In the genomic region with DNA sequence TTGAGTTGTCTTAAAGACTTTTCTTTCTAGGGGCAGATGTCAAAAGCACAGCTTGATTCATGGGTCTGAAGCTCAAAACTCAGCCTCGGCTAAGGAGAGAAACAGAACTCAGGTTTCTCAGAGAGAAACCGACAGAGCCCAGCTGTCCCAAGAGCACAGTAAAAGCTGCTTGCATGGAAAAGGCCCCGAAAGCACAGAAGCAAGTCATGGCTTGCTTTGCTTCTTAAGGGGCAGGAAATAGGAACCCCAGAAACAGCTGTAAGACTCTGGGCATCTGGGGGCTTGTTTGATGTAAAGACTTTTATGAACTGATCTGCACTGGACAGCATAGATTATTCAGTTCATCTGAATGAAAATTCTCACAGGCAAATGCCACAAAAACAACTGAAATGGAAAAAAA, we compare ENCODE assay signal across 23 mouse cellular contexts. TPM values are rescaled to one million over a fixed set of nuclear protein-coding genes. Genes with fewer than 3 reads are reported as not detected.
DNase-seq lines count a peak whose midpoint lies in the region; ATAC-seq and TF ChIP-seq lines count a peak whose summit lies in the region.
"Had no signal": no experiment of that assay in that cellular context is flagged by ENCODE, and none has a peak within 500 bp of the region (broad histone marks: within the 10 kb centered on the region; RNA-seq: fewer than 3 reads in every experiment).

No protein-coding gene starts in this region.

- in situ Hi-C loops in CH12.LX (cut with MboI; ENCODE audit: low pct_ligation_motif_present, low pct_unique_long_range_greater_than_20kb, low sequenced_read_pairs), result no loop called here

- no peaks in the 10 kb centered on the region for H3K79me2 ChIP-seq in CH12.LX (replicated peaks; ENCODE audit: control insufficient read depth, extremely low read depth, insufficient read depth, poor library complexity, severe bottlenecking)

- H3K27ac ChIP-seq in CH12.LX (ENCODE audit: insufficient read depth, low read depth), result no peak overlapping the region
- peak overlapping the region; percentile 70; the same call in 1 of the 2 replicates for H3K27ac ChIP-seq in limb, embryonic 12.5 days
- no peak overlapping the region for H3K27ac ChIP-seq in limb, embryonic 14.5 days (replicated peaks; ENCODE audit: low read depth, low read length)
- no peak overlapping the region for H3K27ac ChIP-seq in forebrain, embryonic 11.5 days (ENCODE audit: low read depth, low read length)
- H3K27ac ChIP-seq: embryonic facial prominence, embryonic 10.5 days; embryonic facial prominence, embryonic 12.5 days; forebrain, embryonic 12.5 days had no signal

- peak; percentile 12 for DNase-seq in CH12.LX (ENCODE audit: extremely low read depth)
- peak; percentile 53 for DNase-seq in limb, embryonic 14.5 days (ENCODE audit: low spot score)
- DNase-seq in thymus, postnatal 14 days, result no peak
- no peak for DNase-seq in forebrain, embryonic 11.5 days (ENCODE audit: low spot score)
- DNase-seq: adrenal gland, adult 8-10 months; adrenal gland, postnatal 14 days; adrenal gland, postnatal 36 days; cerebellum, adult 11-12 months; cerebellum, adult 2 months; cerebellum, adult 9-10 months; cerebellum, postnatal 10 days; cerebellum, postnatal 36 days had no signal

- no peak overlapping the region for H3K4me3 ChIP-seq in CH12.LX (replicated peaks in 1 of 3; ENCODE audit: low read depth in 2 of 3, low read length in 2 of 3, poor library complexity in 1 of 3)
- H3K4me3 ChIP-seq in limb, embryonic 12.5 days (replicated peaks), result no peak overlapping the region
- no peak overlapping the region for H3K4me3 ChIP-seq in limb, embryonic 14.5 days (replicated peaks; ENCODE audit: low read length)
- H3K4me3 ChIP-seq in forebrain, embryonic 11.5 days (ENCODE audit: low read depth, low read length), result no peak overlapping the region
- H3K4me3 ChIP-seq: embryonic facial prominence, embryonic 10.5 days; embryonic facial prominence, embryonic 12.5 days; forebrain, embryonic 12.5 days had no signal

- no peak for ATAC-seq in limb, embryonic 12.5 days (ENCODE audit: insufficient number of reproducible peaks, insufficient read depth, low FRiP score, low TSS enrichment, low read depth)
- ATAC-seq in limb, embryonic 14.5 days (ENCODE audit: low FRiP score, low read depth), result peak; percentile 44; the same call in 1 of the 2 replicates
- no peak for ATAC-seq in forebrain, embryonic 11.5 days (replicated peaks; ENCODE audit: low FRiP score)
- no peak for ATAC-seq in inflammation-experienced regulatory T-cells, adult 6 months
- ATAC-seq: activated CD4-positive, CD25-positive, alpha-beta regulatory T cell, adult 4 months; forebrain, embryonic 14.5 days; forebrain, embryonic 16.5 days; Patski had no signal

- TF ChIP-seq RAD21 in CH12.LX (IDR thresholded peaks at IDR 0.05; ENCODE audit: low read depth, low read length), result no peak

- no peak for TF ChIP-seq POLR2A in CH12.LX (IDR thresholded peaks at IDR 0.05; ENCODE audit: low read depth, low read length)
- no peak for TF ChIP-seq POLR2A in limb, embryonic 14.5 days (IDR thresholded peaks at IDR 0.05; ENCODE audit: borderline replicate concordance, extremely low read depth, insufficient read depth, insufficient read length)

- H3K4me1 ChIP-seq in CH12.LX (ENCODE audit: control insufficient read depth in 1 of 2, insufficient read depth in 2 of 2), result peaks cover 9 to 11% of the 10 kb centered on the region in 2 experiments; a peak in 3 of 4 replicates
- H3K4me1 ChIP-seq in limb, embryonic 12.5 days (replicated peaks), result peaks cover 16% of the 10 kb centered on the region
- peaks cover 16% of the 10 kb centered on the region; the same call in 1 of the 2 replicates for H3K4me1 ChIP-seq in limb, embryonic 14.5 days (ENCODE audit: control insufficient read depth, insufficient read depth, low read length)
- no peaks in the 10 kb centered on the region; the same call in 1 of the 2 replicates for H3K4me1 ChIP-seq in forebrain, embryonic 11.5 days (replicated peaks; ENCODE audit: control insufficient read depth, insufficient read depth, low read length)
- H3K4me1 ChIP-seq: embryonic facial prominence, embryonic 12.5 days had no signal

- no peak for TF ChIP-seq CTCF in CH12.LX (conservative IDR thresholded peaks at IDR 0.05 in 1 of 2, IDR thresholded peaks at IDR 0.05 in 1 of 2; ENCODE audit: low read depth in 2 of 2, low read length in 2 of 2)

- no peak overlapping the region for H3K4me2 ChIP-seq in CH12.LX (ENCODE audit: insufficient read depth, low read depth, poor library complexity, severe bottlenecking)
- no peak overlapping the region for H3K4me2 ChIP-seq in limb, embryonic 12.5 days
- H3K4me2 ChIP-seq in limb, embryonic 14.5 days (replicated peaks; ENCODE audit: low read depth, low read length, severe bottlenecking), result no peak overlapping the region
- no peak overlapping the region for H3K4me2 ChIP-seq in forebrain, embryonic 11.5 days (ENCODE audit: low read depth, low read length, severe bottlenecking)
- H3K4me2 ChIP-seq: embryonic facial prominence, embryonic 12.5 days; forebrain, embryonic 12.5 days had no signal

- no peaks in the 10 kb centered on the region for H3K36me3 ChIP-seq in CH12.LX (replicated peaks in 1 of 2; ENCODE audit: control insufficient read depth in 1 of 2, insufficient read depth in 1 of 2, low read length in 1 of 2)
- no peaks in the 10 kb centered on the region for H3K36me3 ChIP-seq in limb, embryonic 12.5 days
- no peaks in the 10 kb centered on the region for H3K36me3 ChIP-seq in limb, embryonic 14.5 days (ENCODE audit: control insufficient read depth, insufficient read depth, low read length)
- H3K36me3 ChIP-seq in forebrain, embryonic 11.5 days (ENCODE audit: control insufficient read depth, insufficient read depth, low read length), result no peaks in the 10 kb centered on the region
- H3K36me3 ChIP-seq: embryonic facial prominence, embryonic 10.5 days; embryonic facial prominence, embryonic 12.5 days; forebrain, embryonic 12.5 days; G1E had no signal

- dilution Hi-C loops in CH12.LX (cut with MboI; ENCODE audit: extremely low pct_ligation_motif_present, extremely low pct_unique_long_range_greater_than_20kb, low sequenced_read_pairs), result no loop called here

- H3K9ac ChIP-seq in CH12.LX (ENCODE audit: insufficient read depth, low read depth), result no peak overlapping the region
- peak overlapping the region; percentile 31; the same call in 1 of the 2 replicates for H3K9ac ChIP-seq in limb, embryonic 12.5 days (replicated peaks)
- no peak overlapping the region for H3K9ac ChIP-seq in limb, embryonic 14.5 days (ENCODE audit: low read depth, low read length, severe bottlenecking)
- H3K9ac ChIP-seq in forebrain, embryonic 11.5 days (ENCODE audit: low read length), result no peak overlapping the region
- H3K9ac ChIP-seq: embryonic facial prominence, embryonic 12.5 days; forebrain, embryonic 12.5 days had no signal

- H3K9me3 ChIP-seq in CH12.LX (replicated peaks; ENCODE audit: low read length), result no peaks in the 10 kb centered on the region
- no peaks in the 10 kb centered on the region for H3K9me3 ChIP-seq in limb, embryonic 12.5 days
- no peaks in the 10 kb centered on the region for H3K9me3 ChIP-seq in limb, embryonic 14.5 days (ENCODE audit: control insufficient read depth, low read length)
- H3K9me3 ChIP-seq in forebrain, embryonic 11.5 days (ENCODE audit: control insufficient read depth, low read length), result no peaks in the 10 kb centered on the region
- H3K9me3 ChIP-seq: embryonic facial prominence, embryonic 10.5 days; embryonic facial prominence, embryonic 12.5 days; forebrain, embryonic 12.5 days; G1E had no signal

- peak; percentile 76 for TF ChIP-seq EP300 in CH12.LX (IDR thresholded peaks at IDR 0.05; ENCODE audit: low read length)

- no peaks in the 10 kb centered on the region for H3K27me3 ChIP-seq in CH12.LX (replicated peaks)
- H3K27me3 ChIP-seq in limb, embryonic 12.5 days, result no peaks in the 10 kb centered on the region
- no peaks in the 10 kb centered on the region for H3K27me3 ChIP-seq in limb, embryonic 14.5 days (ENCODE audit: control insufficient read depth, insufficient read depth, low read length)
- no peaks in the 10 kb centered on the region for H3K27me3 ChIP-seq in forebrain, embryonic 11.5 days (ENCODE audit: control insufficient read depth, insufficient read depth, low read length)
- H3K27me3 ChIP-seq: forebrain, embryonic 12.5 days had no signal

- WGBS in limb, embryonic 12.5 days, result 11% methylated on average over 3 of the region's 3 CpGs
- WGBS in limb, embryonic 14.5 days, result 8% methylated on average over 3 of the region's 3 CpGs
- 81% methylated on average over 3 of the region's 3 CpGs for WGBS in forebrain, embryonic 11.5 days

TF ChIP-seq in CH12.LX, 34 proteins besides CTCF, POLR2A, EP300 and RAD21:
- no peak for TF ChIP-seq ELF1 (IDR thresholded peaks at IDR 0.05; ENCODE audit: low read depth, low read length)
- peak; percentile 67; the same call in 1 of the 2 replicates for TF ChIP-seq RCOR1 (conservative IDR thresholded peaks at IDR 0.05; ENCODE audit: low read depth, low read length)
- TF ChIP-seq ZKSCAN1 (IDR thresholded peaks at IDR 0.05; ENCODE audit: borderline replicate concordance, low read depth, low read length), result no peak
- no peak for TF ChIP-seq CHD2 (IDR thresholded peaks at IDR 0.05; ENCODE audit: low read length)
- TF ChIP-seq MXI1 (IDR thresholded peaks at IDR 0.05; ENCODE audit: low read depth, low read length), result no peak
- no peak for TF ChIP-seq MAX (IDR thresholded peaks at IDR 0.05; ENCODE audit: low read length)
- TF ChIP-seq TCF12 (IDR thresholded peaks at IDR 0.05; ENCODE audit: low read depth, low read length), result peak; percentile 45; the same call in 1 of the 2 replicates

RNA-seq across cellular contexts. Expression of a gene that starts 53.1 kb away (rescaled TPM):
- total RNA-seq in CH12.LX (2012; rRNA removed), result 0.38 and 0.55 TPM in 2 replicates
- 0.60 and 0.85 TPM in 2 replicates for total RNA-seq in CH12.LX (2014; rRNA removed)
- 0.87 and 1.1 TPM in 2 replicates for polyA plus RNA-seq in CH12.LX (2012; ENCODE audit: insufficient read length, low read depth)
- polyA plus RNA-seq in limb, embryonic 12.5 days (2016; fragmentation: Nextera tagmentation; extraction: Ambion mirVana), result 6.7 and 7.3 TPM in 2 replicates
- 1.5 TPM in 2 replicates for polyA plus RNA-seq in limb, embryonic 14.5 days (2012; rRNA removed)
- 3.0 and 4.2 TPM in 2 replicates for polyA plus RNA-seq in limb, embryonic 14.5 days (2014; fragmentation: Nextera tagmentation; extraction: Ambion mirVana)
- polyA plus RNA-seq in forebrain, embryonic 11.5 days (2014; fragmentation: Nextera tagmentation; extraction: Ambion mirVana), result 5.7 and 7.5 TPM in 2 replicates
- polyA plus RNA-seq in inflammation-experienced regulatory T-cells, adult 6 months (2017; shearing (Covaris generic)), result under 1 TPM; 0.45 to 0.54 (median 0.46) TPM
- total RNA-seq: common myeloid progenitor, adult 5-6 weeks had no signal

Comparison
In these comparisons a context has a peak if more than half of its experiments do, and no peak if none do; other contexts are left out.
1. DNase-seq: peak in CH12.LX (single experiment) and limb, embryonic 14.5 days (single experiment); none in thymus, postnatal 14 days (single experiment) and forebrain, embryonic 11.5 days (single experiment).